Mouse (Mus musculus): ENCODE measurements around the gene Tlr5.

The Tlr5 gene

DNA sequence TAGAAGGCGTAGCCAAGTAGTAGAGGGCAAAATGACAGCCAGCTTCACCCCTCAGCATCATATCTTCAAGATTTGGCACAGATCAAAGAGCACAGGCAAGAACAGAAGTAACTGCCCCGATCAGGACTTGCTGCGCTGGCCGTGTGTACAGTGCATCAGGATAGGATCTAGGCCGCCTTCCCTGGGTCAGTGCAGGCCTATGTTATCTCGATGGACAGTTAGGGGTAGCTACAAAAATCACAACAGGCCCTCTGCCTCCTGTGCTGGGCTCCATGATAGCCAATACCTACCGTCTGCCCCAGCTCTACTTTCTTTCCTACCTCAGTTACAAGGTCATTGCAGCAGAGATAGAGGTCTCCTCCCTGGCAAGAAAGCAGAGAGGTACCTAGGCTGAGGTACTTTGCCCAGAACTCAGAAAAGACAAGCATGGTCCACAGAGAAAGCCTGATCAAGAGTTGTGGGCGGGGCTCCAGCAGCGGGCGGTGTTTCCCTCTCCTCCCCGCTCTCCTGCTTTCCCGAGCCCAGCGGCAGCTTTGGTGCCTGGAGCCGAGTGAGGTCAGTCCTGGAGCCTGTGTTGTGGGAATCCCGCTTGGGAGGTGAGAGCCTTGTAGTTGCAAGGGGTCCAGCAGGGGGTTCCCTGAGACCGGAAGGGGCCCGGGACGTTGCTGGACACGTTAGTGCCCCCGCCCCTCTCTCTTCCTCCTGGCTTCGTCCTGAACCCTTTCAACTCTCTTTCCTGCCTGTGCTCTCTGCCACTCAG lies at the start of gene Tlr5:
Gene Tlr5 (plus strand): TSS at position 502 of the 760 bp plus-strand sequence.
- DNase-seq (ENCODE audit: low read depth, low spot score): peak; percentile 41

GRCm38 (mm10) chr1:182905669-182906068 lies 48.9 kb upstream of the Tlr5 start:
- DNase-seq (ENCODE audit: low read depth, low spot score): no peak

DNA sequence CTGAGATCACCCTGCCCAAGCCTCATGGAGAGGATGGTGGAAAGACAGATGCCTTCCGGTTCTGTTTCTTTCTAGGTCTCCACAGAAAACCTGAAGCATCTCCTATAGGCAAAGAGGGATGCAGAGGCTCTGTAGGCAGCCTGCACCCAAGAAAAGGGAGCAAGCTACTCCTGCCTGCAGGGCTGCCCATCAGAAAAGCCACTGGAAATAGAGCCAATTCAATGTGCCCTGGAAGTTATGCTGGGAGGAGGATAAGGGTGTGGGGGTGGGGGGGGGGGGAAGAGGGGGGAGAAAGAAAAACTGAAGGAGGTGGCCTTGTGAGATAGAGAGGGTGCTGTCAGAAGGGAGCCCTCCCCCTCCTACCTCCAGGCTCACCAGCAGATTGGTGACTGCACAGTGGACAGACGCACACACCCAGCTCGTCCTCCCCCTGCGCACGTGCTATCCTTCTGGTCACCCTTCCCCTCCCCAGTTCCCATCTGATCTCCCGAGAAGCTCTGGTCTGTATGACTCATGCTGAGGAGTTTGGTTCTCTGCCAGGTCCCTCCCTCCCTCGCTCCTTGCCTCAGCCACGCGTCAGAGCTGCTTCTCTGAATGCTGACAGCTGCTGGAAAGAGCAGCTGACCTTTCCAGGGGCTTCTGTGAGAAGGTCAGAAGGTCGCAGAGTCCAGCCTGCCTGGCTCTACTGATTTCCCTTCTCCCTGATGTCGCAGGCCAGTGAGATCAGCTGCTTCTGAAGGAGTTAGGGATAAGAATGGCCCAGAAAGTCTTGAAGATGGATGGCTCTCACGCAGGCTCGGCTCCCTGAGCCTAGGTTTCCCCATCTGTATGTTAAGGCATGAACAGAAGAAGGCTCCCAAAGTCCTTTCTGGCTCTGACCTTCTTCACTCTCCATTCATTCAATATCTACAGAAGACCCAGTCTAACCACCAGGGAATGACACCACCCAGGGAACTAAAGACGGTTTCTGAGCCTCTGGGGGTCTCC lies 46.2 kb upstream of the Tlr5 start:
- DNase-seq (ENCODE audit: low read depth, low spot score): peak; percentile 41

DNA sequence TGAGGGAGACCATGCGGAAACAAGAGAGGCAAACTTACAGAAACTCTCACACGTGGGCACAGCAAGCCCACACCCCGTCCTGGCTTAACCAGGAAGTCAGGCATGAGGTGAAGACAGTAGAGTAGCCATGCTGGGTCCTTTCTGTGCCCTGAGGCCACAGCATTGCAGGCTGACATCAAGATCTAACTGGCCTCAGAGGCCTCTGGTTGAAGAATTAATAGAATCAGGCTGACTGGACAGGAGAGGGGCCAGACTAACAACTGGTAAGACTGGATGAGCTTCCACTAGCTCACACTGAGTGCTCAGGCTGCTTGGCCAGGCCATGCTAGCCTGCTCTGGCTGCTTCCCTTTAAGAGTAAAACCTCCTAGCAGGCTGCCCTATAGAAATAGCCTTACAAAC lies 45.5 kb upstream of the Tlr5 start:
- no peak for DNase-seq (ENCODE audit: low read depth, low spot score)

- no peak for DNase-seq (ENCODE audit: low read depth, low spot score)
These were observed 45.0 kb upstream of the Tlr5 start for GRCm38 (mm10) chr1:182909596-182909995.

GRCm38 (mm10) chr1:182912591-182912990 lies 42.0 kb upstream of the Tlr5 start:
- DNase-seq (ENCODE audit: low read depth, low spot score): no peak

GRCm38 (mm10) chr1:182914121-182914908 lies 40.3 kb upstream of the Tlr5 start:
- no peak for DNase-seq (ENCODE audit: low read depth, low spot score)

DNA sequence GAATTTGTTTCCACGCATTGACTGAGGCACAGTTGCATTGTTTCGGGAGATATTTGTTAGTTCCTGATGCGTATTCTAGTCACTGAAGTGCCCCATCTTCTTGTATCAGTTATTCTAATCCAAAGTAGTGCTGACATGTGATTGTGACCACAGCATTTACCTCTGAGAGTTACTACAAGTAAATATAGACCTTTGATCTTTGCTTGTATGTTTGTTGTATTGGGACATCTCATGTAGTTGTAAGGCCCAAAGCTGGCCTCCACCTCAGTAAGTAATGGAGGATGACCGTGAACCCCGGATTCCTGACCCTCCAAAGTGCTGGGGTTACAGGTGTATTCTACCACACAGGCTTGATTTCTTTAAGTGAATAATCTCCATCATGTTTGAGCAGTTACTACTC lies 38.4 kb upstream of the Tlr5 start:
- DNase-seq (ENCODE audit: low read depth, low spot score): no peak

DNA sequence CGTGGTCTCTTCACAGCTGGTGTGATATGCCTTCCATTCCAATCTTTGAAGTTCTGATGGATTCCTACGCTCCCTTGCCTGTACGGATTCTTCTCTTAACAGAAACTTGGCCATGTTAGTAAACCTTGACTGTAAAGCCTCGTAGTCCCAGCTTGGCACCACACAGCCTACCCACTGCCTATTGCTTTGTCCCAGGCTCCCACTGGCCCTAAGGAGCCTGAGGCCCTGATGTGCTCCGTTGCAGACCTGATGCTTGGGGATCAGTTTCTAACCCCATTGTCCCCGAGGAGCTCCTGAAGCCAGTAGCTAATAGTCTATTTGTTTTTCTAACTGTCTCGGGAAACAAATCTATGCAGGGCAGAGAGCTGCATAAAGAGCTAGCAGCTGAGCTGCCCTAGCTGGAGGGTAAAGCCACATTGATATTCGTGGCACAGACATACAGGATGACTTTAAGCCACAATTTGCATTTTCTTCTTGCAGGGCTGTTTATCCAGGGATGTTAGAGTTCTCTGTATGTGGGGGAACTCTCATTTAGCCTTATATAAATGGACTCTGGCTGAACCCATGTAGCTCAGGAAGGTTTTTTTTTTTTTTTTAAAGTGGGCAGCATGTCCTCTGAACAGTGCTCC lies 35.8 kb upstream of the Tlr5 start:
- DNase-seq (ENCODE audit: low read depth, low spot score): no peak

GRCm38 (mm10) chr1:182922824-182923223 lies 31.8 kb upstream of the Tlr5 start:
- peak; percentile 15 for DNase-seq (ENCODE audit: low read depth, low spot score)

GRCm38 (mm10) chr1:182926465-182926864 lies 28.1 kb upstream of the Tlr5 start:
- DNase-seq (ENCODE audit: low read depth, low spot score): no peak

DNA sequence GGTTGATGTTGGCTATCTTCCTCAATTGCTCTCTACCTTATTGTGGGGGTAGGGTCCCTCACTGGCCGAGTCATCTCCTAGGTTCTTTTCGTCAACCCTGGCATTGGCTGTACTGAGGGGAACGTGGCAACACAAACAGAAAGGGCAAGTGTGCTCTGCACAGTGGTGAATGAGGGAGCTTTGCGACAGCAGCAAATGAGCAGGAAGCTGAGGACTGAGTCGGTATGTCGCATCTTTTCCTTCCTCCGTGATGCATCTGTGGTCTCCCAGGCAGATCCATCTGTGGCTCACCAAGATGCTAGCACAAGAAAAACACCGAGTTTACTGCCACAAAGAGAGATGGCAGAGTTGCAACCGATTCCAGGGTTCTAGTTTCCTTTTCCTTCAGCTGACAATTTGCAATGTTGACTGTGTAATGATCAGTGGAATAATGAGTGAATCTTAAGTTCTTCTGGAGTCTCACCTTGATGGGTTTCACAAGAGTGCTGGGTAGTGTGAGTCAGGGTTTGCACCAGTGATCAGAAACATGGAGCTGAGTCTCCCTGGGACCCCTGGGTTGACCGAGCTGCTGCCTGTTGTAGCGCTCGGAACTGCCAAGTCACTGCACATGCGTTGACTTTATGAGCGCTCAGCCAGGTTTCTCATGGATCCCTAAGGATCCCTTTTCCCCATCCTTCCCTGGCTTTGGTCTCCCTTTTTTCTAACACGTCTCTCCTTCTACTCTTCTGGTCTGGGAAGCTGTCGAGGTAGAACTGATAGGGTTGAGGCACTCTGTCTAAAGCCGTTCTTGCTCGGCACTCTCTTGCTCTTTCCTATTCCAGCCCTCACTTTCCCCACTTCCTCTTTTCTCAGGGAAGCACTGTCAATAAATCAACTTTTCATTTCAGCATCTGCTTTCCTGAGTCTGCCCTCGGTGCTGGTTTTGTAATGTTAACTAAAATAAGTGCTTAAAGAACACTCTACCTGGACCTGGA lies 26.4 kb upstream of the Tlr5 start:
- no peak for DNase-seq (ENCODE audit: low read depth, low spot score)

- no peak for DNase-seq (ENCODE audit: low read depth, low spot score)
These were observed 19.1 kb upstream of the Tlr5 start for GRCm38 (mm10) chr1:182935469-182935868.

- no peak for DNase-seq (ENCODE audit: low read depth, low spot score)
These were observed 17.0 kb upstream of the Tlr5 start for GRCm38 (mm10) chr1:182937486-182938120.

DNA sequence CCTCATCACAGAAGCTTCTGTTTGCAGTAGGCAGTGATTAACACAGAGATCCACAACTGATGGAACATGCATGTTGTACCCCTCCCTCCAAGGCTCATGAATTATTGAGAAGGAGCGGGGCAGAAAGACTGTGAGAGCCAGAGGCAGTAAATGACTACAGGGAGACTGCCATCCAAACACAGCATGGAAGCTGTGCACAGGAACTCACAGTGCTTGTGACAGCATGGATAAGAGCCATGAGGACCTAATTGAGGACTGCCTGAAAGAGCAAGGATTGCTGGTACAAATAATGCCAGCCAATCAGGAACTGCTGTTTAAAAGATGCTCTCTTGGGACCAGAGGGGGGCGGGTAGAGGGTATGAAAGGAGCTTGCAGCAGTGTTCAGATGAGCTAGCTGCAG lies 12.7 kb upstream of the Tlr5 start:
- no peak for DNase-seq (ENCODE audit: low read depth, low spot score)

DNA sequence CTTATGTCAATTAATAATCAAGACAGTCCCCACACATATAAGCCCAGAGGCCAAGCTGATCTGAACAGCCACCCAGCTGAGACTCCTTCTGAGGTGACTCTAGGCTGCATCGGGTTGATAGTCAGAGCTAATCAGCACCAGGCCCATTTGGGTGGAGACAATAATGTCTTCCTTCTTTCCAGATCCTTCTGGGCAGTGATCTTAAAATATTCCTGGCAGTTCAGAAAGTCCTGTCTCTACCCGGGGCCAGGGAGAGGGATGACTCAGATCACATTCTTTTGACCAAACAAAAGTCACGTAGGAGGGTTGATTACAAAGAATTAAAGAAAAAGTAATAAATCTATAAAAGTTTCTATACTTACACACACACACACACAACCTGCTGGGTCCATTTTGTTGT lies 10.7 kb upstream of the Tlr5 start:
- DNase-seq (ENCODE audit: low read depth, low spot score): no peak

GRCm38 (mm10) chr1:182944638-182945037 lies 9.9 kb upstream of the Tlr5 start:
- DNase-seq (ENCODE audit: low read depth, low spot score): no peak

- DNase-seq (ENCODE audit: low read depth, low spot score): no peak
These were observed 9.0 kb upstream of the Tlr5 start for GRCm38 (mm10) chr1:182945561-182945960.

- DNase-seq (ENCODE audit: low read depth, low spot score): peak; percentile 13
These were observed 3.3 kb upstream of the Tlr5 start for GRCm38 (mm10) chr1:182951298-182951697.

DNA sequence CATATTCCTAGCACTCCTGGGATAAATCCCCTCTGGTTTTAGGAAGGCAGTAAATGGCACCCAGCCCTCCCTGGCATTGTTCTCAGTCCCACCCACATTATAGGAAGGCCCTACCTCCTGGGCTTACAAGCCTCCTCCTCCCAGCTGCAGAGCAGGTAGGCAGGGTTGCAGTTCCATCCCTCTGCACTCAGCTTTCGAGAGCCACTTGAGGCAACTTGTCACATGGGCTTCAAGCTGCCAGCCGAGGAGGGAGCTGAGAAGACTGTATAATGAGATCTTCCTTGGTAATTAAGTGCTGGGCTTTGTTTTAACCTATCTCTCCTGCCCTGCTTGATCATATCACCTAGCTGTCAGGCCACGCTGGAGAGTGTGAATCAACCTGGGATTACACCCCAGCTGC lies 1.4 kb upstream of the Tlr5 start:
- no peak for DNase-seq (ENCODE audit: low read depth, low spot score)

Data from R1 (cell line).